Mouse (Mus musculus): Measurements from ENCODE around the gene Gm26992.

Gene Gm26992

GRCm38 (mm10) chrX:103484050-103484449 lies 62.2 kb downstream of the Gm26992 start:
- no peak for DNase-seq (ENCODE audit: low read depth, low spot score)

DNA sequence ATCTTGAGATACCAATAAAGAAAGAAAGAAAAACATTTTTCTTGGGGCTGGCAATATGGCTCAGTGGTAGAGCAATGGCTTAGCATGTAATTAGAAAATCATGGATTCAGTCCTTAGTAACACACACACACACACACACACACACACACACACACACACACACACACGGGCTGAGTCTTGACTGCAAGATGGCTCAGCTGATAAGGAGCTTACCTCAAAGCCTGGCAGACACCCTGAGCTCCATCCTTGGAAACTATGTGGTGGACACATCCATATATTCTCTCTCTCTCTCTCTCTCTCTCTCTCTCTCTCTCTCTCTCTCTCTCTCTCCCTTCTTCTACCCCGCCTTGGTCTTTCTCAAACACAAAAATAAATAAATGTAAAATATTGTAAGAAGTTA lies 69.0 kb downstream of the Gm26992 start:
- no peak for DNase-seq (ENCODE audit: low read depth, low spot score)

- DNase-seq (ENCODE audit: low read depth, low spot score): no peak
These were observed 70.8 kb downstream of the Gm26992 start for GRCm38 (mm10) chrX:103492398-103493256.

DNA sequence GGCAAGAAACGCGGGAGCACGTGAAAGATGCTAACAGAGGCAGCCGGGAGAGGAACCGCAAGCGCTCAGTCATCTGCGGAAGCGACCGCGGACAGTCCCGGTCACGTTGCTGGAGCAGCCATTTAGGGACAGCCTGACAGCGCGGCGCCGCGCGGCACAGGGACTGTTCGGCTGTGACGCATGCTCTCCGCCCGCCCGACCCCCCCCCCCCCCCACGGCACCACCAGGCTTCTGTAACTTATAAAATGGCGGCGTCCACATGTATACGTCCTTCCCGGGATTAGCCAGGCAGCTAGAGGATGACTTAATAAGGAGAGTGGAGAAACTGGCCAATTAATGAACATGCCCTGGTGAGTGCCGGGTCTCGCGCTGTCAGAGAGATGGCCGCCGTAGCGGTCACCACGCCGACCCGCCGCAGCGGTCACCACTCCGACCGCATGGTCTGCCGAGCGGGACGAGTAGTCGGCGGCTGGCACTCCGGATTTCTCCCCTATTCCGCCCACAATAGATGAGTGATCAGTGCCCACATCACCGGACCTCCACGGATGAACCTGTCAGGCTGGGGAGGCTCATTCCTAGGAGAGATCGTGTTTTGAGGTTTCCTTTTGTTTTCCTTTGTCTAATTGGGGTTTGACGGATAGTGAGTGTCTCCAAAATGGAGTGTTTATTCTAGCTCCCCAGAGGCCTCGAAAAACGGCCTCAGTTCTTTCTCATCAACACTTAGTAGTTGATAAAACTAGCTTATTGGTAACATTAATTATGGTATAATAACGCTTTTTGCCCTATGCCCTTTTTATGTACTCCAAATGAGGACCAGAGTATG lies 71.8 kb downstream of the Gm26992 start:
- DNase-seq (ENCODE audit: low read depth, low spot score): no peak

GRCm38 (mm10) chrX:103499374-103499773 lies 77.6 kb downstream of the Gm26992 start:
- DNase-seq (ENCODE audit: low read depth, low spot score): no peak

DNA sequence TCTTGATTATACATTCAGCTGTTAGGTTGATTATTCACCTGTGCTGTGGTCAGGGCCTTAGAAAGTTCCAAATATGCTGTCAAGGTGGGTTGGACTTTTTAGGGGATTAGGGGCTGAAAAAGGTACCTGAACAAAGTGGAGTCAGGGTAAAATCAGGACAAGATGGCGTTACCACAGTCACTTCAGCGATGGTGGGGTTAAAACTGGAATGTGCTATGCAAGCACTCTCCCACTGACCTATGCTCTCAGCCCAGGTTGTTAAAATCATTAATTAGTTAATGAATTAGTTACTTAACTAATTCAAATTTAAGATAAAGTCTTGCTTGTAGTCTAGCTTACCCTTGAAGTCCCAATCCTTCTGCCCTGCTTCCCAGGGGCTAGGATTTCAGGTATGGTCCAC lies 78.3 kb downstream of the Gm26992 start:
- no peak for DNase-seq (ENCODE audit: low read depth, low spot score)

DNA sequence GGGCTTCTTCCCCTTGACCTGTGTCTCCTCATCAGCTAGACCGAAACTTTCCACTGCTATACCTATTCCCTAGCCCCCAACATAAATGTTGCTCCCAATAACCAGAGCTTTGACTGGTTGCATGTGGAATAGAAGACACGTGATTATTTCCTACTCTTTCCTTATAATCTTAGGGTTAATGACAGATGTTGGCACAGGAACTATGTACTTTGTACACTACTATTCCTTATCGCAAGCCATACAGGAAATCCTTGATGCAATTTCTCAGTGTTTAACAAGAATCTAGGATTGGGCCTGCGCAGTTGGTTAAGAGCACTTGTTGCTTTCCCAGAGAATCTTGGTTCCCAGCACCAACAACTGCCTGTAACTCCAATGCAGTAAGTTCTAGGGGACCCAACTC lies 86.4 kb downstream of the Gm26992 start:
- DNase-seq (ENCODE audit: low read depth, low spot score): no peak

DNA sequence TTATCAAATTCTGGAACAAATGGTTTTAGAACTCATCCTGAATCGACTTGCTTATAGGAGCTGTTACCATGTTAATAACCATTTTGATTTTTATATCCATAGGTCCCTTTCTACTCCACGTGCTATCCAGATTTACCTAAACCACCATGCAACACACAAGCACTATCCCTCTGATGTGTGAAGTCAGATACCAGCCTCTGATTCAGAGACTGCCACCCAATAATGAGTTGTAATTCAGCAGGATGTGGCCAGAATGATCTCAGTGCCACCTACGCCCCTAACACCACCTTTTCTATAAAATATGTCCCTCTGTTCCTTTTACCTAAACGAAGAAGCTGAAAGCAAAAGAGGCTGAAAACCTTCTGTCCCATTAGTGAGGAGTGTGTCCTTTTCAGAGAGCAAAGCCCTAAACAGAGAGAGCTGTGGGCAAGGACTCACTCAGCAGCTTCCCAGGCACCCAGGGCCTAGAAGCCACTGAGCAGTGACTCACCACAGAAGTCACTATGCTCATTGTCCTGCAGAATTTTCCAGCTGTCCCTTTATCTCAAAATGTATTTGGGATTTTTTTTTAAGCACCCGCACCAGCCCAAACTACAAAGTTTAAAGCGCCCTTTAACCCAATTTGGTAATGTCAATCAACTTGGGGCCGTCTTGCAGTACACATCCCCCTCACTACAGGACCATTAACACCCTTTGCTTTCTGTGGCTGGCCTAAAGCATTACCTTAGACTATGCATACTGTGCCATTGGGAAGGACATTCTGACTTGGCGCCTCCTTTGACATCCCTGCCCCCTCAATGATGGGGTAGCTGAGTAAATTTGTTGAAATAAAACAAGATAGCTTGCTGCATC lies 87.6 kb downstream of the Gm26992 start:
- DNase-seq (ENCODE audit: low read depth, low spot score): no peak

DNA sequence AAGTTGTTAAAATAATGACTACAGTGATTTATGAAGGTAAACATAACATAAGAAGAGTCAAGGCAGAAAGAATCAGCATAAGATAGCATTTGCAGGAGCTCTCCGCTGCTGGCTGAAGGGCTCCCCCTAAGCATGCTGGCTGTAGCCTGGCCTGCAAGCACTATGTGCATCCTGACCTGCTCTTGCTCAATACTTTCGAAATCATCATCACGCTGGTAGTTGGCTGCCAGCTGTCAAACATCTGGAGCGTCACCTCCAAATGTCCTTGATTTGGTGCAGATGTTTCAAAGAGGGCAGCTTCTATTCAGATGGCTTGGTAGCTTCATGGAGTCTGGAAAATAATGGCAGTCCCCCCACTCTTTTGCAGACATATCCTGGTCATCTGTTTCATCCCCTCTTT lies 93.0 kb downstream of the Gm26992 start:
- no peak for DNase-seq (ENCODE audit: low read depth, low spot score)

DNA sequence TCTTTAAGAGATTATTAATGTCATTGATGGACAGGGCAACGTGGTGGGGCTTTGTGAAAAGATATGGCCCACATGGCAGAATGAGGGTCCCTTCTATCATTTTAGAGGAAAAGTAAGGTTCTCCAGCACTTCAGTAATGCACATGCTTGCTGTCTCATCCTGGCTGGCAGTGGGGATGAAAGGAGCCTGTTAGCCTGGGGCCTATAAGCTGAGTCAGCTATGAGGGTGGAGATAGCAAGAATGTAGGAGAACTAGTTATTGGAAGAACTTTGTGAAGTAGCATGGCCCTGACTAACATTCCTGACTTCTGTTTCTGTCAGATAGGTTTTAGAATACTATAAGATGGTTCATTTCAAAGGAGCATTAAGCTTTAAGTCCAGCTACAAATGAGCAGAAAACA lies 93.5 kb downstream of the Gm26992 start:
- DNase-seq (ENCODE audit: low read depth, low spot score): no peak

GRCm38 (mm10) chrX:103518798-103519197 lies 97.0 kb downstream of the Gm26992 start:
- no peak for DNase-seq (ENCODE audit: low read depth, low spot score)

- DNase-seq (ENCODE audit: low read depth, low spot score): no peak
These were observed 97.7 kb downstream of the Gm26992 start for GRCm38 (mm10) chrX:103519547-103519946.

- DNase-seq (ENCODE audit: low read depth, low spot score): no peak
These were observed 99.5 kb downstream of the Gm26992 start for GRCm38 (mm10) chrX:103521221-103521716.

GRCm38 (mm10) chrX:103529185-103529584 lies 107.4 kb downstream of the Gm26992 start:
- DNase-seq (ENCODE audit: low read depth, low spot score): no peak

All from c-Kit-negative CD71-positive TER-119-positive erythroid progenitor cells, embryonic 14.5 days (primary cell).